Mouse (Mus musculus) liver, postnatal 0 days (tissue): Measurements from ENCODE around the gene Eif4h. TPM values are rescaled to one million over a fixed set of nuclear protein-coding genes. Genes with fewer than 3 reads are reported as not detected.
A peak's percentile ranks its signal among the peaks of the same experiment; 100 is the strongest.

Source experiments
- ATAC-seq: fragments of 200-750 bp; cut with Nextera tagmentation; 2 replicates; pipeline ENCODE4 v1.8.0; 2017; ENCODE audit warnings: mild to moderate bottlenecking, moderate library complexity
- DNase-seq: peaks from one replicate; pipeline ENCODE4 v3.0.0-alpha.2; 2016
- H3K27ac ChIP-seq: fragments of 300-500 bp; sonication (generic); 2 replicates; pipeline ENCODE4 v1.5.1; 2014; ENCODE audit warnings: antibody characterized with exemption, moderate library complexity, mild to moderate bottlenecking, low read depth
- H3K27me3 ChIP-seq: fragments of 300-500 bp; sonication (generic); 2 replicates; pipeline ENCODE4 v1.6.1; 2014; ENCODE audit warnings: low read length, control low read depth, mixed read lengths; ENCODE audit not compliant: insufficient read depth
- H3K36me3 ChIP-seq: fragments of 300-500 bp; sonication (generic); replicated peaks from 2 replicates; pipeline ENCODE4 v1.6.1; 2014; ENCODE audit warnings: mild to moderate bottlenecking, control low read depth, low read length, moderate library complexity, mixed read lengths; ENCODE audit not compliant: insufficient read depth
- H3K4me1 ChIP-seq: fragments of 300-500 bp; sonication (generic); 2 replicates; pipeline ENCODE4 v1.6.1; 2014; ENCODE audit warnings: antibody characterized with exemption, mild to moderate bottlenecking, control low read depth; ENCODE audit not compliant: insufficient read depth
- H3K4me2 ChIP-seq: fragments of 300-500 bp; sonication (generic); 2 replicates; pipeline ENCODE4 v1.6.1; 2014; ENCODE audit warnings: low read depth, mild to moderate bottlenecking, low read length, moderate library complexity, mixed read lengths
- H3K4me3 ChIP-seq: fragments of 300-500 bp; sonication (generic); 2 replicates; pipeline ENCODE4 v1.5.1; 2014; ENCODE audit warnings: low read depth, low read length
- H3K9ac ChIP-seq: fragments of 300-500 bp; sonication (generic); replicated peaks from 2 replicates; pipeline ENCODE4 v1.6.1; 2014; ENCODE audit warnings: mild to moderate bottlenecking, moderate library complexity
- H3K9me3 ChIP-seq: fragments of 300-500 bp; sonication (generic); 2 replicates; pipeline ENCODE4 v1.6.1; 2016; ENCODE audit warnings: mild to moderate bottlenecking, control low read depth, low read length, mixed read lengths
- CTCF ChIP-seq: sonication (generic); IDR thresholded peaks from 2 replicates; pipeline ENCODE4 v1.5.1; 2016; ENCODE audit warnings: antibody characterized with exemption, low read depth
- EP300 ChIP-seq: IDR thresholded peaks from 2 replicates; pipeline ENCODE4 v1.6.1; 2016; ENCODE audit warnings: antibody characterized with exemption, low read depth, mild to moderate bottlenecking
- WGBS: fragments of 180-500 bp; shearing (Covaris S2); extraction: QIAGEN DNeasy Blood & Tissue Kit; methylation state at CpG from one replicate; pipeline ENCODE4 v1.1.7; 2014; ENCODE audit not compliant: insufficient replicate concordance; 5-methylcytosine and 5-hydroxymethylcytosine counted together
- polyA plus RNA-seq: library from polyadenylated mRNA; unstranded; fragments of >200 nt; fragmentation: Nextera tagmentation; extraction: Ambion mirVana; gene quantifications from 2 replicates; pipeline ENCODE4 v1.2.1, GENCODE M21; 2015

Eif4h gene
- polyA plus RNA-seq, 1 experiment from 2014 or later: 132 TPM

GRCm38 (mm10) chr5:134615380-134615779 lies 23.9 kb downstream of the Eif4h start:
- DNase-seq: no peak
- Histone ChIP-seq H3K27ac (no peak overlapping the region), H3K4me1 (peaks cover 3% of the 10 kb centered on the region; the same call in 1 of the 2 replicates), H3K27me3 (no peaks in the 10 kb centered on the region), H3K4me2 (no peak overlapping the region), H3K9me3 (no peaks in the 10 kb centered on the region), H3K9ac (no peak overlapping the region), H3K36me3 (peaks cover 28% of the 10 kb centered on the region), H3K4me3 (no peak overlapping the region)
- ATAC-seq: no peak
- TF ChIP-seq EP300 (no peak), CTCF (no peak)
- 64% methylated on average over 8 of the region's 8 CpGs for WGBS

- no peak for ATAC-seq
- WGBS: 67% methylated on average over 7 of the region's 7 CpGs
- H3K4me1 ChIP-seq: peaks cover 3% of the 10 kb centered on the region; the same call in 1 of the 2 replicates
- H3K9ac ChIP-seq: no peak within 1 kb of the TSS
- DNase-seq: no peak
- H3K27ac ChIP-seq: no peak within 1 kb of the TSS; the same call in 1 of the 2 replicates
- H3K27me3 ChIP-seq: no peaks in the 10 kb centered on the region
- H3K4me3 ChIP-seq: no peak within 1 kb of the TSS
- H3K9me3 ChIP-seq: no peaks in the 10 kb centered on the region
- no peak within 1 kb of the TSS for H3K4me2 ChIP-seq
- TF ChIP-seq CTCF (no peak), EP300 (no peak)
- peaks cover 23% of the 10 kb centered on the region for H3K36me3 ChIP-seq
Observed at GRCm38 (mm10) chr5:134614802-134615201, 24.5 kb downstream of the Eif4h start, which contains the start of gene Lat2. TSS of gene Lat2 (minus strand) at chr5:134615025.

GRCm38 (mm10) chr5:134614296-134614695 lies 25.0 kb downstream of the Eif4h start:
- Histone ChIP-seq H3K4me3 (no peak overlapping the region), H3K27ac (no peak overlapping the region; the same call in 1 of the 2 replicates), H3K9me3 (no peaks in the 10 kb centered on the region), H3K36me3 (peaks cover 17% of the 10 kb centered on the region), H3K4me2 (no peak overlapping the region), H3K9ac (no peak overlapping the region), H3K4me1 (peaks cover 3% of the 10 kb centered on the region; the same call in 1 of the 2 replicates), H3K27me3 (no peaks in the 10 kb centered on the region)
- DNase-seq (no peak), ATAC-seq (no peak)
- 80% methylated on average over 8 of the region's 8 CpGs for WGBS
- TF ChIP-seq EP300 (no peak), CTCF (no peak)

GRCm38 (mm10) chr5:134613727-134614126 lies 25.6 kb downstream of the Eif4h start:
- no peak overlapping the region for H3K4me3 ChIP-seq
- H3K9ac ChIP-seq: no peak overlapping the region
- H3K27me3 ChIP-seq: no peaks in the 10 kb centered on the region
- H3K36me3 ChIP-seq: peaks cover 12% of the 10 kb centered on the region
- DNase-seq (no peak), ATAC-seq (0 out of 2 replicates have a peak, but pooled peaks have one; percentile 20)
- no peaks in the 10 kb centered on the region for H3K9me3 ChIP-seq
- 62% methylated on average over 9 of the region's 9 CpGs for WGBS
- no peak overlapping the region for H3K4me2 ChIP-seq
- no peak overlapping the region; the same call in 1 of the 2 replicates for H3K27ac ChIP-seq
- peaks cover 3% of the 10 kb centered on the region; the same call in 1 of the 2 replicates for H3K4me1 ChIP-seq
- TF ChIP-seq CTCF (no peak), EP300 (no peak)

DNA sequence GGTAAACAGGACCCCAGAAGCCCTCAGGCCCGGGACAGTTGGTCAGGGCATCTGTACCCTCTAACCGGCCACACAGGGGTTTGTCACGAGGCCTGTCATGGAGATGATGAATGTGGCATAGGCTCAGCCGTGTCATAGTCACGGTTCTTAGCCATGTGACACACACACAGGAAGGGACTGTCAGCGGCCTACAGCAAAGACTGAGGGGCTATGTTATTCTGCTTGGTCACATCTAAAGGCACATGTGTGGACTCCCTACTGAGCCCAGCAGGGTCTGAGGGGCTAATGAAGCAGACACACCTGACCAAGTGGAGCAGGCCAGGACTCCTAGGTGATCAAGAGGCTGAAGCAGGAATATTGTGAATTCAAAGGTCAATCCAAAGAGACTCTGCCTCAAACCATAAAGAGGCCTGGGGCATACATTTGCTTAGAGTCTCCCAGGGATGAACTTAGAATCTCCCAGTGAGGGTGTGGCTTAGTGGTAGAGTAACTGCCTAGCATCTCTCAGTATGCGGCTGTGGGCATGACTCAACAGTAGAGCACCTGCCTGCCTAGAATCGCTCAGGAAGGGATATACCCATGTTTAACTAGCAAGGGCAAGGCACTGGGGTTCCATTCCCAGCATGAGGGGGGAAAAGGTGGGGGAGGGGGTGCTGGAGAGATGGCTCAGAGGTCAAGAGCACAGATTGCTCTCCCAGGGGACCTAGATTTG lies 27.3 kb downstream of the Eif4h start:
- H3K4me3 ChIP-seq: no peak overlapping the region
- TF ChIP-seq CTCF (no peak), EP300 (no peak)
- WGBS: 32% methylated on average over 8 of the region's 8 CpGs
- no peaks in the 10 kb centered on the region for H3K27me3 ChIP-seq
- DNase-seq (no peak), ATAC-seq (no peak)
- H3K9me3 ChIP-seq: no peaks in the 10 kb centered on the region
- H3K36me3 ChIP-seq: no peaks in the 10 kb centered on the region
- peaks cover 6% of the 10 kb centered on the region; the same call in 1 of the 2 replicates for H3K4me1 ChIP-seq
- H3K27ac ChIP-seq: no peak overlapping the region
- no peak overlapping the region for H3K9ac ChIP-seq
- H3K4me2 ChIP-seq: no peak overlapping the region

- Histone ChIP-seq H3K4me1 (peaks cover 6% of the 10 kb centered on the region; the same call in 1 of the 2 replicates), H3K27me3 (no peaks in the 10 kb centered on the region), H3K27ac (no peak overlapping the region), H3K4me3 (no peak overlapping the region), H3K36me3 (no peaks in the 10 kb centered on the region), H3K9me3 (no peaks in the 10 kb centered on the region), H3K9ac (no peak overlapping the region), H3K4me2 (no peak overlapping the region)
- 75% methylated on average over 12 of the region's 12 CpGs for WGBS
- DNase-seq (no peak), ATAC-seq (no peak)
- no peak for TF ChIP-seq EP300
- no peak for TF ChIP-seq CTCF
Observed at GRCm38 (mm10) chr5:134609916-134610643, 29.2 kb downstream of the Eif4h start.
